Comparison of ENCODE assay signal across 20 mouse cellular contexts in genomic region chr7:100354984-100355383, GRCm38 (mm10). TPM values are rescaled to one million over a fixed set of nuclear protein-coding genes. Genes with fewer than 3 reads are reported as not detected.
DNase-seq lines count a peak whose midpoint lies in the region; ATAC-seq and TF ChIP-seq lines count a peak whose summit lies in the region.
"Had no signal": no experiment of that assay in that cellular context is flagged by ENCODE, and none has a peak within 500 bp of the region (broad histone marks: within the 10 kb centered on the region; RNA-seq: fewer than 3 reads in every experiment).

No protein-coding gene starts in this region.

- peaks cover 22% of the 10 kb centered on the region for H3K4me1 ChIP-seq in heart, embryonic 13.5 days
- no peaks in the 10 kb centered on the region for H3K4me1 ChIP-seq in lung, postnatal 0 days (ENCODE audit: insufficient read depth, low read depth, low read length)
- H3K4me1 ChIP-seq: forebrain, embryonic 10.5 days; intestine, embryonic 15.5 days; limb, embryonic 15.5 days; midbrain, embryonic 12.5 days; neural tube, embryonic 15.5 days had no signal

- TF ChIP-seq CTCF in lung, postnatal 0 days (IDR thresholded peaks at IDR 0.05) = no peak

- H3K9ac ChIP-seq in heart, embryonic 13.5 days = no peak overlapping the region
- no peak overlapping the region for H3K9ac ChIP-seq in lung, postnatal 0 days (replicated peaks; ENCODE audit: low read depth)
- H3K9ac ChIP-seq: hindbrain, embryonic 14.5 days; intestine, embryonic 15.5 days; limb, embryonic 15.5 days; midbrain, embryonic 12.5 days; neural tube, embryonic 15.5 days had no signal

- peak overlapping the region; percentile 71 for H3K27ac ChIP-seq in heart, embryonic 13.5 days (replicated peaks)
- no peak overlapping the region for H3K27ac ChIP-seq in lung, postnatal 0 days (ENCODE audit: low read length)
- H3K27ac ChIP-seq: forebrain, embryonic 10.5 days; hindbrain, embryonic 14.5 days; intestine, embryonic 15.5 days; limb, embryonic 15.5 days; midbrain, embryonic 12.5 days; neural tube, embryonic 15.5 days had no signal

- no peak overlapping the region for H3K4me2 ChIP-seq in heart, embryonic 13.5 days
- no peak overlapping the region for H3K4me2 ChIP-seq in lung, postnatal 0 days (replicated peaks; ENCODE audit: low read depth, low read length)
- H3K4me2 ChIP-seq: hindbrain, embryonic 14.5 days; intestine, embryonic 15.5 days; limb, embryonic 15.5 days; midbrain, embryonic 12.5 days; neural tube, embryonic 15.5 days had no signal

- peaks cover 26% of the 10 kb centered on the region for H3K36me3 ChIP-seq in heart, embryonic 13.5 days
- H3K36me3 ChIP-seq in lung, postnatal 0 days (ENCODE audit: insufficient read depth, low read length) = no peaks in the 10 kb centered on the region

- H3K4me3 ChIP-seq in heart, embryonic 13.5 days = no peak overlapping the region
- H3K4me3 ChIP-seq in lung, postnatal 0 days (ENCODE audit: low read depth, low read length) = no peak overlapping the region
- H3K4me3 ChIP-seq: forebrain, embryonic 10.5 days; intestine, embryonic 15.5 days; limb, embryonic 15.5 days; midbrain, embryonic 12.5 days; neural tube, embryonic 15.5 days had no signal

- no peak for TF ChIP-seq EP300 in lung, postnatal 0 days (IDR thresholded peaks at IDR 0.05)

- peak; percentile 4 for DNase-seq in adrenal gland, postnatal 14 days
- DNase-seq in adrenal gland, adult 8-10 months = no peak
- DNase-seq in heart, postnatal 25 days (ENCODE audit: low spot score) = no peak
- peak; percentile 16 for DNase-seq in lung, postnatal 0 days (ENCODE audit: low spot score)
- no peak for DNase-seq in lung, postnatal 36 days
- no peak for DNase-seq in frontal cortex, postnatal 10 days (ENCODE audit: low spot score in 2 of 2)
- DNase-seq: cerebellum, postnatal 10 days; kidney, postnatal 4 days; lung, adult 2 months; right cerebral cortex, postnatal 25 days; thymus, postnatal 14 days had no signal

- 58% methylated on average over 4 of the region's 4 CpGs for WGBS in heart, embryonic 13.5 days
- 65% methylated on average over 4 of the region's 4 CpGs for WGBS in lung, postnatal 0 days

- no peaks in the 10 kb centered on the region for H3K9me3 ChIP-seq in heart, embryonic 13.5 days
- H3K9me3 ChIP-seq in lung, postnatal 0 days (ENCODE audit: low read length) = no peaks in the 10 kb centered on the region
- H3K9me3 ChIP-seq: forebrain, embryonic 10.5 days; intestine, embryonic 15.5 days; limb, embryonic 15.5 days; midbrain, embryonic 12.5 days; neural tube, embryonic 15.5 days had no signal

- H3K27me3 ChIP-seq in heart, embryonic 13.5 days (replicated peaks) = no peaks in the 10 kb centered on the region
- H3K27me3 ChIP-seq in lung, postnatal 0 days (replicated peaks; ENCODE audit: insufficient read depth, low read length) = no peaks in the 10 kb centered on the region
- H3K27me3 ChIP-seq: CH12.LX; intestine, embryonic 15.5 days; limb, embryonic 15.5 days; midbrain, embryonic 12.5 days; neural tube, embryonic 15.5 days had no signal

- intact Hi-C loops in heart, postnatal 25 days (cut with DNase I) = no loop called here

- no peak for ATAC-seq in heart, embryonic 13.5 days (ENCODE audit: extremely low read depth, insufficient number of reproducible peaks, low FRiP score, low TSS enrichment)
- ATAC-seq in lung, postnatal 0 days = 0 out of 2 replicates have a peak, but pooled peaks have one; percentile 26
- no peak for ATAC-seq in monocyte, adult 5-6 weeks (replicated peaks; ENCODE audit: insufficient number of reproducible peaks, low FRiP score, low TSS enrichment, poor library complexity, severe bottlenecking)
- ATAC-seq: intestine, embryonic 15.5 days had no signal

RNA-seq across cellular contexts. Expression of gene C2cd3, which starts 17.0 kb away (rescaled TPM):
- total RNA-seq in adrenal gland, postnatal 14 days (2021) = 21.3 and 21.4 TPM in 2 replicates
- total RNA-seq in adrenal gland, adult 8-10 months (2022) = 10 to 100 TPM; 19.7 to 29.1 (median 26.8) TPM
- polyA plus RNA-seq in heart, embryonic 13.5 days (2015; fragmentation: Nextera tagmentation; extraction: Ambion mirVana) = 12.8 and 13.1 TPM in 2 replicates
- 1 to 10 TPM; 8.0 to 9.9 TPM for total RNA-seq in heart, postnatal 25 days (2021)
- polyA plus RNA-seq in lung, postnatal 0 days (2015; fragmentation: Nextera tagmentation; extraction: Ambion mirVana) = 7.5 and 9.2 TPM in 2 replicates
- 14.5 to 39.8 TPM (median 23.7 TPM) in 3 replicates for total RNA-seq in monocyte, adult 5-6 weeks (2017)

RNA-seq across cellular contexts. Expression of gene Ppme1, which starts 17.1 kb away (rescaled TPM):
- total RNA-seq in adrenal gland, postnatal 14 days (2021) = 53.4 and 55.1 TPM in 2 replicates
- 10 to 100 TPM; 55.4 to 65.8 (median 61.8) TPM for total RNA-seq in adrenal gland, adult 8-10 months (2022)
- 50.2 and 56.6 TPM in 2 replicates for polyA plus RNA-seq in heart, embryonic 13.5 days (2015; fragmentation: Nextera tagmentation; extraction: Ambion mirVana)
- total RNA-seq in heart, postnatal 25 days (2021) = 10 to 100 TPM; 38.3 to 43.4 TPM
- 32.6 and 34.3 TPM in 2 replicates for polyA plus RNA-seq in lung, postnatal 0 days (2015; fragmentation: Nextera tagmentation; extraction: Ambion mirVana)
- 44.9 to 68.1 TPM (median 64.4 TPM) in 3 replicates for total RNA-seq in monocyte, adult 5-6 weeks (2017)

Comparison
In these comparisons a context has a peak if more than half of its experiments do, and no peak if none do; other contexts are left out.
1. DNase-seq: peak in adrenal gland, postnatal 14 days (single experiment) and lung, postnatal 0 days (single experiment); none in adrenal gland, adult 8-10 months (single experiment), heart, postnatal 25 days (single experiment), lung, postnatal 36 days (single experiment) and frontal cortex, postnatal 10 days (0 of 2).